Comparison of ENCODE assay signal across 18 mouse cellular contexts in genomic region chr5:74482034-74482433, GRCm38 (mm10). TPM values are rescaled to one million over a fixed set of nuclear protein-coding genes. Genes with fewer than 3 reads are reported as not detected.
DNase-seq lines count a peak whose midpoint lies in the region; ATAC-seq and TF ChIP-seq lines count a peak whose summit lies in the region.
"Had no signal": no experiment of that assay in that cellular context is flagged by ENCODE, and none has a peak within 500 bp of the region (broad histone marks: within the 10 kb centered on the region; RNA-seq: fewer than 3 reads in every experiment).

No protein-coding gene starts in this region.

- no peak for TF ChIP-seq POLR2A in cerebellum, adult 2 months (IDR thresholded peaks at IDR 0.05; ENCODE audit: borderline replicate concordance, insufficient read depth, low read length)

- no peak overlapping the region for H3K4me3 ChIP-seq in cerebellum, adult 2 months (replicated peaks; ENCODE audit: insufficient read depth, low read depth, low read length)
- no peak overlapping the region for H3K4me3 ChIP-seq in hindbrain, embryonic 14.5 days (replicated peaks; ENCODE audit: low read length)
- no peak overlapping the region for H3K4me3 ChIP-seq in hindbrain, embryonic 10.5 days
- H3K4me3 ChIP-seq in midbrain, postnatal 0 days (ENCODE audit: low read depth, low read length): no peak overlapping the region
- H3K4me3 ChIP-seq in midbrain, embryonic 10.5 days: no peak overlapping the region
- H3K4me3 ChIP-seq: heart, adult 2 months; intestine, embryonic 15.5 days; left cerebral cortex, adult 2 months; liver, embryonic 15.5 days; megakaryocyte, embryonic 14.5 days; neural tube, embryonic 13.5 days had no signal

- WGBS in cerebellum, adult 2 months: 51% methylated on average over 3 of the region's 3 CpGs
- WGBS in hindbrain, embryonic 14.5 days: 69% methylated on average over 3 of the region's 3 CpGs
- 56% methylated on average over 3 of the region's 3 CpGs for WGBS in hindbrain, embryonic 10.5 days
- 41% methylated on average over 3 of the region's 3 CpGs for WGBS in midbrain, postnatal 0 days
- 57% methylated on average over 3 of the region's 3 CpGs for WGBS in midbrain, embryonic 10.5 days

- DNase-seq in cerebellum, adult 2 months: peak in 1 of 2 experiments; percentile 9
- no peak for DNase-seq in cerebellum, postnatal 36 days
- DNase-seq in hindbrain, embryonic 14.5 days (ENCODE audit: low spot score): peak; percentile 32
- no peak for DNase-seq in hindbrain, embryonic 10.5 days (ENCODE audit: low spot score)
- peak; percentile 55 for DNase-seq in midbrain, postnatal 0 days (ENCODE audit: low spot score)
- no peak for DNase-seq in midbrain, embryonic 10.5 days (ENCODE audit: low spot score)
- peak; percentile 19 for DNase-seq in mesoderm, embryonic 11.5 days (ENCODE audit: low read depth, low spot score)
- DNase-seq in yolk sac, embryonic 10.5 days (ENCODE audit: low spot score): no peak
- DNase-seq: adrenal gland, postnatal 10 days; gastrocnemius, postnatal 10 days; heart, adult 2 months; lung, postnatal 14 days; right cerebral cortex, postnatal 4 days had no signal

- ATAC-seq in hindbrain, embryonic 14.5 days (ENCODE audit: low FRiP score): no peak
- ATAC-seq in midbrain, postnatal 0 days (ENCODE audit: low FRiP score): no peak
- ATAC-seq: intestine, embryonic 15.5 days had no signal

- no peaks in the 10 kb centered on the region for H3K9me3 ChIP-seq in hindbrain, embryonic 14.5 days (ENCODE audit: control insufficient read depth, low read length)
- H3K9me3 ChIP-seq in hindbrain, embryonic 10.5 days: no peaks in the 10 kb centered on the region
- H3K9me3 ChIP-seq in midbrain, postnatal 0 days (ENCODE audit: low read length): no peaks in the 10 kb centered on the region
- H3K9me3 ChIP-seq in midbrain, embryonic 10.5 days (replicated peaks): no peaks in the 10 kb centered on the region
- H3K9me3 ChIP-seq: intestine, embryonic 15.5 days; liver, embryonic 15.5 days; megakaryocyte, embryonic 14.5 days; neural tube, embryonic 13.5 days had no signal

- H3K4me2 ChIP-seq in hindbrain, embryonic 14.5 days (replicated peaks): no peak overlapping the region
- H3K4me2 ChIP-seq in midbrain, postnatal 0 days (ENCODE audit: low read depth, low read length, poor library complexity, severe bottlenecking): no peak overlapping the region
- H3K4me2 ChIP-seq: intestine, embryonic 15.5 days; liver, embryonic 15.5 days; neural tube, embryonic 13.5 days had no signal

- no peaks in the 10 kb centered on the region for H3K36me3 ChIP-seq in hindbrain, embryonic 14.5 days (replicated peaks; ENCODE audit: control insufficient read depth, insufficient read depth)
- no peaks in the 10 kb centered on the region for H3K36me3 ChIP-seq in hindbrain, embryonic 10.5 days
- no peaks in the 10 kb centered on the region for H3K36me3 ChIP-seq in midbrain, postnatal 0 days (ENCODE audit: insufficient read depth, low read length)
- H3K36me3 ChIP-seq in midbrain, embryonic 10.5 days: no peaks in the 10 kb centered on the region
- H3K36me3 ChIP-seq: intestine, embryonic 15.5 days; liver, embryonic 15.5 days; neural tube, embryonic 13.5 days had no signal

- no peak overlapping the region for H3K9ac ChIP-seq in hindbrain, embryonic 14.5 days
- H3K9ac ChIP-seq in midbrain, postnatal 0 days (replicated peaks; ENCODE audit: low read length, poor library complexity, severe bottlenecking): no peak overlapping the region
- H3K9ac ChIP-seq: intestine, embryonic 15.5 days; liver, embryonic 15.5 days; neural tube, embryonic 13.5 days had no signal

- peak; percentile 26; the same call in 1 of the 2 replicates for TF ChIP-seq CTCF in cerebellum, adult 2 months (IDR thresholded peaks at IDR 0.05; ENCODE audit: borderline replicate concordance, insufficient read depth, low read depth, low read length)
- TF ChIP-seq CTCF in midbrain, postnatal 0 days (IDR thresholded peaks at IDR 0.05): peak; percentile 44

- no peaks in the 10 kb centered on the region for H3K27me3 ChIP-seq in cerebellum, adult 2 months (ENCODE audit: control insufficient read depth, insufficient read depth, low read length)
- no peaks in the 10 kb centered on the region for H3K27me3 ChIP-seq in hindbrain, embryonic 14.5 days (ENCODE audit: control insufficient read depth, insufficient read depth, low read length)
- H3K27me3 ChIP-seq in hindbrain, embryonic 10.5 days (ENCODE audit: insufficient read depth, poor library complexity, severe bottlenecking): no peaks in the 10 kb centered on the region
- H3K27me3 ChIP-seq in midbrain, postnatal 0 days (ENCODE audit: insufficient read depth, low read length): no peaks in the 10 kb centered on the region
- H3K27me3 ChIP-seq in midbrain, embryonic 10.5 days (ENCODE audit: low read depth, poor library complexity, severe bottlenecking): no peaks in the 10 kb centered on the region
- H3K27me3 ChIP-seq: intestine, embryonic 15.5 days; liver, embryonic 15.5 days; megakaryocyte, embryonic 14.5 days; neural tube, embryonic 13.5 days had no signal

- H3K27ac ChIP-seq in cerebellum, adult 2 months (ENCODE audit: insufficient read depth, low read length): no peak overlapping the region
- no peak overlapping the region for H3K27ac ChIP-seq in hindbrain, embryonic 14.5 days
- H3K27ac ChIP-seq in hindbrain, embryonic 10.5 days: no peak overlapping the region
- no peak overlapping the region for H3K27ac ChIP-seq in midbrain, postnatal 0 days (ENCODE audit: low read depth, low read length)
- no peak overlapping the region for H3K27ac ChIP-seq in midbrain, embryonic 10.5 days (replicated peaks)
- H3K27ac ChIP-seq: heart, adult 2 months; intestine, embryonic 15.5 days; left cerebral cortex, adult 2 months; liver, embryonic 15.5 days; neural tube, embryonic 13.5 days had no signal

- no peaks in the 10 kb centered on the region for H3K4me1 ChIP-seq in cerebellum, adult 2 months (ENCODE audit: control insufficient read depth, insufficient read depth, low read length)
- 0 out of 2 replicates have a peak, but pooled peaks cover 4% of the 10 kb centered on the region for H3K4me1 ChIP-seq in hindbrain, embryonic 14.5 days (replicated peaks; ENCODE audit: control insufficient read depth, insufficient read depth, low read length)
- H3K4me1 ChIP-seq in hindbrain, embryonic 10.5 days (replicated peaks): peaks cover 10% of the 10 kb centered on the region; the same call in 1 of the 2 replicates
- H3K4me1 ChIP-seq in midbrain, postnatal 0 days (ENCODE audit: insufficient read depth, low read length): no peaks in the 10 kb centered on the region
- no peaks in the 10 kb centered on the region for H3K4me1 ChIP-seq in midbrain, embryonic 10.5 days
- H3K4me1 ChIP-seq: liver, embryonic 15.5 days had no signal

RNA-seq across cellular contexts. Expression of gene Scfd2, which starts 49.5 kb away (rescaled TPM):
- polyA plus RNA-seq in cerebellum, adult 2 months (2012; rRNA removed): 17.7 and 18.3 TPM in 2 replicates
- polyA plus RNA-seq in hindbrain, embryonic 14.5 days (2014; fragmentation: Nextera tagmentation; extraction: Ambion mirVana): 18.8 and 19.4 TPM in 2 replicates
- 18.1 and 19.7 TPM in 2 replicates for polyA plus RNA-seq in hindbrain, embryonic 10.5 days (2016; fragmentation: Nextera tagmentation; extraction: Ambion mirVana)
- total RNA-seq in midbrain, postnatal 0 days (2014; rRNA removed): 23.6 and 33.2 TPM in 2 replicates
- polyA plus RNA-seq in midbrain, postnatal 0 days (2015; fragmentation: Nextera tagmentation; extraction: Ambion mirVana): 16.0 and 17.5 TPM in 2 replicates
- 14.0 and 14.6 TPM in 2 replicates for polyA plus RNA-seq in midbrain, embryonic 10.5 days (2016; fragmentation: Nextera tagmentation; extraction: Ambion mirVana)

RNA-seq across cellular contexts. Expression of gene Fip1l1, which starts 53.2 kb away (rescaled TPM):
- 61.1 and 62.9 TPM in 2 replicates for polyA plus RNA-seq in cerebellum, adult 2 months (2012; rRNA removed)
- polyA plus RNA-seq in hindbrain, embryonic 14.5 days (2014; fragmentation: Nextera tagmentation; extraction: Ambion mirVana): 68.7 and 72.0 TPM in 2 replicates
- 84.7 and 105 TPM in 2 replicates for polyA plus RNA-seq in hindbrain, embryonic 10.5 days (2016; fragmentation: Nextera tagmentation; extraction: Ambion mirVana)
- total RNA-seq in midbrain, postnatal 0 days (2014; rRNA removed): 57.1 and 57.6 TPM in 2 replicates
- 53.1 and 63.1 TPM in 2 replicates for polyA plus RNA-seq in midbrain, postnatal 0 days (2015; fragmentation: Nextera tagmentation; extraction: Ambion mirVana)
- polyA plus RNA-seq in midbrain, embryonic 10.5 days (2016; fragmentation: Nextera tagmentation; extraction: Ambion mirVana): 108 and 110 TPM in 2 replicates

Comparison
In these comparisons a context has a peak if more than half of its experiments do, and no peak if none do; other contexts are left out.
1. DNase-seq: peak in hindbrain, embryonic 14.5 days (single experiment), midbrain, postnatal 0 days (single experiment) and mesoderm, embryonic 11.5 days (single experiment); none in cerebellum, postnatal 36 days (0 of 2), hindbrain, embryonic 10.5 days (single experiment), midbrain, embryonic 10.5 days (single experiment) and yolk sac, embryonic 10.5 days (single experiment).